Mouse (Mus musculus) gastrocnemius, postnatal 36 days (tissue): ENCODE results near the gene Ctnnbl1. TPM values are rescaled to one million over a fixed set of nuclear protein-coding genes. Genes with fewer than 3 reads are reported as not detected.

Experiments used
- DNase-seq, 2 experiments: peaks; one replicate each; pipeline ENCODE4 v3.0.0; 2022
- intact Hi-C: fragments of 180-260 bp; cut with DNase I; formaldehyde crosslinking; loops from one replicate; pipeline ENCODE4 v1.15.1; 2025
- total RNA-seq, 2 experiments: library from RNA; stranded (reverse); gene quantifications; 2 replicates each; pipeline ENCODE4 v1.2.3; 2021

Gene Ctnnbl1
- total RNA-seq, 2 experiments from 2014 or later = 5.9 to 7.9 TPM

- no peak for DNase-seq
- intact Hi-C loops = no loop called here
Observed at GRCm38 (mm10) chr2:157814116-157814964, 77.1 kb downstream of the Ctnnbl1 start.

GRCm38 (mm10) chr2:157814965-157815283 is 77.7 kb downstream of the Ctnnbl1 start:
- no peak for DNase-seq
- intact Hi-C loops = no loop called here

DNA sequence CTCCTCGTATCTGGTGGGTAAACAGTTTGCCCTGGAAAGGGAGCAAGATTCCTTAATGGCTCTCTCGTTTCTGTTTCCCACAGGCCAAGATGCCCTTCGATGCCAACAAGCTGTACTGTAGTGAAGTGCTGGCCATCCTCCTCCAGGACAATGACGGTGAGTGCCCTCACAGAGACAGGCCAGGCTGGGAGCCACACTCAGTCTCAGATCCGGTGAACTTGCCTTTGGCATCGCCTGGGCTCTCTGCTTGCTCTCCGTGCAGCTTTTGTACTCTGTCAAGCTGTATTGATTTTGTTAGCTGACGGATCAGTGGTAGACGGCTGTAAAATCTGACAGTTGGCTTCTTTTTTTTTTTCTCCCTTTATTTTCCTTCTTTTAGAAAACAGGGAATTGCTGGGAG is 80.5 kb downstream of the Ctnnbl1 start:
- no peak for DNase-seq
- intact Hi-C loops = no loop called here

GRCm38 (mm10) chr2:157818576-157819320 is 81.5 kb downstream of the Ctnnbl1 start:
- no peak for DNase-seq

GRCm38 (mm10) chr2:157819401-157819800 is 82.2 kb downstream of the Ctnnbl1 start:
- intact Hi-C loops = no loop called here

More at GRCm38 (mm10) chr2:157818576-157819320, 81.5 kb downstream of the Ctnnbl1 start:
- intact Hi-C loops = no loop called here

DNA sequence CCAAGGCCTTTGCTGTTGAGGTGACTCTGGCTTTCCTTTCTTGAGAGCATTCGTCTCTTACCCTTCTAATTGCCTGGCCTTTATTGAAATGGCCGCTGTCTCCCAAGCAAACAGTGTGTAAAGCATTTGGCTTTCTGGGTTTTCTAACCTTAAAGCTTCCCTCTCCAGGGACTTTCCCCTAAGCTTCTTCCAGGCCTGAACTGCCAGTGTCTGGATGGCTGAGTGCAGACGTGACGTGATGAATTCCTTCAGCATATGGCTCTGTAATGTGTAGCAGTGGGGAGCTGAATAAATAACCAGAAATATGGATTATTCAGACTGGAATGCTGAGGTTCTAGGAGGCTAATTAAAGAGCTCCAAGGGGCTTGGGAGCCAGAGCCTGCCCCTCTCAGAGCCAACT is 84.1 kb downstream of the Ctnnbl1 start:
- no peak for DNase-seq
- intact Hi-C loops = no loop called here

More at GRCm38 (mm10) chr2:157819401-157819800, 82.2 kb downstream of the Ctnnbl1 start:
- no peak for DNase-seq

- intact Hi-C loops = no loop called here
- DNase-seq = no peak
Observed at GRCm38 (mm10) chr2:157823456-157823855, 86.3 kb downstream of the Ctnnbl1 start.

GRCm38 (mm10) chr2:157824249-157824648 is 87.0 kb downstream of the Ctnnbl1 start:
- no peak for DNase-seq
- intact Hi-C loops = no loop called here

- DNase-seq = no peak
- intact Hi-C loops = no loop called here
Observed at GRCm38 (mm10) chr2:157830101-157830500, 92.9 kb downstream of the Ctnnbl1 start.

DNA sequence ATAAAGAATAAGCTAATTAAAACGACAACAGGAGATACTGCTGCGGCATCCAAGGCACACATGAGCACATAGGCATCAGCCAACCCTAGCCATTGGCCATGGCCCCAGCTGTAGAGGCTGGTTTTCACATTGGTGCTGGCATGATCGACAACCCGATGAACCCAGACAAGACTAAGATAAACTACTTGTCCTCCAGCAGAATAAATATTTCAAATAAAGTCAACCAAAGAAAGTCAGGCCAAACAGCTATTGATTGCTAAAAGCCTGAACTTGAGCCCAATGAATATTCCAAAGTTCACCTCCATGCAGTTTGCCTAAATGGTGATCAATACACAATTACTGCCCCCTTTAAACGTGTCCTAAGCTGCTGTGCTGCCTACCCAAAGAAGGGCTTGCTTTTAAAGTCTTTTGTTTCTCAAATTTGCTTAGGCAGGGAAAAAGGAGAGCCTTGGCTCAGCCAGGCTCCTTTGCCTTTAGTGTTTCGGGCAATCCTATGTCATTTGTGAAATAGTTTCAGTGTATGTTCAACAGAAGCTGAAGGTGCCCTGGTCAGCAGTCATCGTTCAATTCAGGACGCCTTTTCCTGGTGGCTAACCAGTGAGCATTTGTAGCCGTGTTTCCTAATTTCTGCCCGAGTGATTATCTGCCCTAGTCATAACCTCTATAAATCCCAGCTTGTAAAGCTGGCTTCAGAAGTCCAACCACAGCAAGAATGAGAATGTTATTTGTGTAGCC is 93.6 kb downstream of the Ctnnbl1 start:
- intact Hi-C loops = no loop called here
- DNase-seq = no peak

- DNase-seq = no peak
- intact Hi-C loops = no loop called here
Observed at GRCm38 (mm10) chr2:157837050-157837449, 99.8 kb downstream of the Ctnnbl1 start.

DNA sequence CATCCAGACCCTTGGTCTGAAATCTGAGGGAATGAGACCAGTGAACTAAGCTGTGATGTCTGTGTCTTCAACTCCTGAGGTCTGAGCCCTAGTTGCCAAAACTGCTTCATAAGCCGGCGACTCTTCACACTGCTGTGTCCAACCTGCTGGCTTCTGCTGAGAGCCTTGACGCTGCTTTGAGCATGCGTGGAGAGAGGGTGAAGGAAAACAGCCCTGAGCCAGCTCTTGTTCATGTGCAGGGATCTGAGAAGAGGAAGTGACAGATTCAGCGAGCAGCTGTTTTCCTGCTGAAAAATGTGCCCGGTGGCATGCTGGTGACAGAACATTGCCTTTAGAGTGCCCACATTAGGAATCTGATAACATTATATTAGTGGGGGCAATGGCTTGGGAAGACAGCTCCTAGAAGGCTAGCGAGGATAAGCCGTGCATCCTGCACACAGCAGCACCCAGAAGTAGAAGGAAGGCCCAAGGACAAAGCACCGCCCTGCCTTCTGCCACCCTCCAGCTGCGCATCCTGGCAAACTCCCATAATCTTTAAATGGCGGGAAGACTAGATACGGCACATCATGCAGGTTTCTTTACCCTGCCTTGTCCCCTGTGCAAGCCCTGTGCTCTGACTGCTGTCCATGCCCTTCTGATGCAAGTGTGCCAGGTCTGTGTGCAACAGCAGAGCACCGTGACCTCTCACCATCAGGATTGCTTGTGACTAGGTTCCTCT is 101.2 kb downstream of the Ctnnbl1 start:
- intact Hi-C loops = no loop called here
- DNase-seq = no peak

GRCm38 (mm10) chr2:157840641-157841078 is 103.5 kb downstream of the Ctnnbl1 start:
- no peak for DNase-seq
- intact Hi-C loops = no loop called here

GRCm38 (mm10) chr2:157841121-157841520 is 103.9 kb downstream of the Ctnnbl1 start:
- intact Hi-C loops = no loop called here

DNA sequence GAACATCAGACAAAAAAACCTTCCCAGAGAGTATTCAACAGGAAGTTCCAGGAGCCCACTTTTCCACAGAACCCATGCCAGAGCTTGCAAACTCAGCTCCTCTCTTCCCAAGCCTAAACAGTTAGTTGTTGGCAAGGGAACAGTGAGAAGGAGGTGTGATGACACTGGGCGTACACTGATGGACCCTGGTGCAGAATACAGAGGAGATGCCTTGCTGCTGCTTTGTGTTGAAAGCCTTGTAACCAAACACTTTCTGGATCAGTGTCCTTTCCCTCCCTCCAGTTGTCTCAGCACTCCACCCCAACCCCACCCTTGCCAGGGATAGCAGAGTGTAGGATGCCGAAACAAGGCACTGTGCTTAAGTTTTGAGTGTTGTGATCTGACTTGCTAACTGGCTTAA is 107.5 kb downstream of the Ctnnbl1 start:
- DNase-seq = no peak
- intact Hi-C loops = no loop called here

More at GRCm38 (mm10) chr2:157841121-157841520, 103.9 kb downstream of the Ctnnbl1 start:
- DNase-seq = no peak

DNA sequence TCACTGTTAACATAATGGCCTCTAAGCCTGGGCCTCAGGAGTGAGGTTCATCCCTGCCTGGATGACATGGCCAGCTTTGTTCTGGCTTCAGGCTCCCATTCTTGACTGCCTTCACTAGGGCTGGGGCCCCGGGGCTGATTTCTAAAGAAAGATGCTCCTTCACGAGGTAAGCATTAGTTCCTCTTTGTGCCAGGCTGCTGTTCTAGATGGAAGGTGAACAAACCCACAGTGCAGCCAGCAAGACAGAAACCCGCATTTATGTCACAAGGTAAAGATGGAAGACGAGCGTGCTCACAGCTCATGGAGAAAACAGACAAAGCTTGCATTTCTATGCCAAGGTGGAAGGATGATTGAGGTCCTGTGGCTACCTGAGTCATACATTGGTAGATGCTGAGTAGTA is 108.6 kb downstream of the Ctnnbl1 start:
- intact Hi-C loops = no loop called here
- no peak for DNase-seq

DNA sequence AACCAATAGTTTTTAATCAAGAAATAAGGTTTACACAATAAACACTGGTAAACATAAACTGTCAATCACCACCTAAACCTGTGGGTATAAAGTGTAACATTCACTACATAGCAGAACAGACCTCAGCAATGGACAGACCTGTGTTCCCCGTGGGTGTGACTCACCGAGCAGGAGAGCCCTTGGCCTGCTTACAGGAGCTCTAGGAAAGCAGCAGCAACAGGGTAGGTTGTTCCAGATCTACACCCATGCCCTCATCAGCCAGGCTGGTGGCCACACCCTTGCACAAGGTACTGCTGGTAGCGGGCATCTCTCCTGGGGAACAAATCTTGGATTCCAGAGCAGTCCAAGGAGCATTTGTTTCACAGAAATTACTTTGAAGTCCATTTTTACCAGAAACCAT is 115.9 kb downstream of the Ctnnbl1 start:
- DNase-seq = no peak
- intact Hi-C loops = no loop called here

GRCm38 (mm10) chr2:157855814-157856213 is 118.6 kb downstream of the Ctnnbl1 start:
- no peak for DNase-seq
- intact Hi-C loops = no loop called here

- no peak for DNase-seq
- intact Hi-C loops = no loop called here
Observed at GRCm38 (mm10) chr2:157857496-157857895, 120.3 kb downstream of the Ctnnbl1 start.

DNA sequence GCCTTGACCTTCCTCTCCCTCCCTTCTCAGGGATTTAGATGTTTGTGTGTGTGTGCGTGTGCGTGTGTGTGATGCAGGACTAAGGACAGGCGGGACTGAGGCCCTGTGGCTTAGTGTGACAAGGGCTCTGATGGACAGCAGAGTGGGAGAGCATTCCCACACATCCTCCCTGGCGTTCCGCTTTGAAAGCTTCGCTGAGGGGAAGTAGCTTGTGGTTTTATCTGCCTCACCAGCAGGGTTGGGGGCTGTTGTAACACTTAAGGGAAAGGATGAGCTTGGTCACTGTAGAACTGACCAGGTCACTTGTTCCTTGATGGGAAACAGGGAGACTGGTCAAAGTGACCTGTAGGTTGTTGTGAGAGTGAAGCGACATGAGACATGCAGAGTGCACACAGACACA is 121.1 kb downstream of the Ctnnbl1 start:
- DNase-seq = no peak
- intact Hi-C loops = no loop called here
